Mouse (Mus musculus) erythroblast, embryonic 14.5 days (primary cell): ENCODE measurements around the gene Tmem147.
"Not testable (repeated sequence)": the region's sequence is repeated elsewhere in the genome, so short reads cannot be mapped to it uniquely, and the experiment has no call there.

Source experiments
- GATA1 ChIP-seq: IDR thresholded peaks from 2 replicates; pipeline ENCODE4 v1.6.1; 2012; ENCODE audit warnings: low read length, inconsistent platforms, mixed read lengths
- TAL1 ChIP-seq: IDR thresholded peaks from 3 replicates; pipeline ENCODE4 v1.6.1; 2012; ENCODE audit warnings: low read length, inconsistent platforms, mixed read lengths

DNA sequence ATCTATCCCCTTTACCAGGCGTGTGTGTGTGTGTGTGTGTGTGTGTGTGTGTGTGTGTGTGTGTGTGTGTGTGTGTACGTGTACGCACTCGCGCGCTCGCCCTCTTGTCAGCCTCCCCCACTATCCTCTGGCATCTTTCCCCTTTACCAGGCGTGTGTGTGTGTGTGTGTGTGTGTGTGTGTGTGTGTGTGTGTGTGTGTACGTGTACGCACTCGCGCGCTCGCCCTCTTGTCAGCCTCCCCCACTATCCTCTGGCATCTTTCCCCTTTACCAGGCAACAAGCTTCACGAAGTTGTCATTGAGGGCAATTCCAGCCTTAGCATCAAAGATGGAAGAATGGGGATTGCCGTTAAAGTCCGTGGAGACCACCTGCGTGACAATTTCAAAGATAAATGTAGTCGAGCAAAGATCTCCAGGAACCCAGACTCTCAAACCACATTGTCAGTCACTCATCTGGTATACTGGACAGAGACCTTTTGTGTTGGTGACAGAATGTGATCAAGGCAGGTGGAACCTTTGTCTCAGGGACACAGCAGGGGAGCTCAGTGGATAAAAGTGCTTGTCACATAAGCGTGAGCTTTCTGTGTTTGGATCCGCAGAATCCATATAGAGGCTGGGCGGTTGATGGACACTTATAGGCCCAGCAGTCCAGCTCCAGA, 853 bp upstream of the Tmem147 start:
- TF ChIP-seq TAL1, GATA1: not testable (repeated sequence)
